Mouse (Mus musculus): ENCODE measurements around the gene Vat1l.

Vat1l gene

GRCm38 (mm10) chr8:114205221-114205901 lies at the start of gene Vat1l:
Gene Vat1l, plus strand, starts transcription at chr8:114205612.
- DNase-seq = no peak

- no peak for DNase-seq
Observed at GRCm38 (mm10) chr8:114158586-114158985, 46.8 kb upstream of the Vat1l start.

- no peak for DNase-seq
Observed at GRCm38 (mm10) chr8:114159666-114160065, 45.7 kb upstream of the Vat1l start.

- no peak for DNase-seq
Observed at GRCm38 (mm10) chr8:114163871-114164270, 41.5 kb upstream of the Vat1l start.

- no peak for DNase-seq
Observed at GRCm38 (mm10) chr8:114164444-114165096, 40.8 kb upstream of the Vat1l start.

GRCm38 (mm10) chr8:114165741-114166140 lies 39.7 kb upstream of the Vat1l start:
- DNase-seq = no peak

GRCm38 (mm10) chr8:114176721-114177120 lies 28.7 kb upstream of the Vat1l start:
- DNase-seq = no peak

- no peak for DNase-seq
Observed at GRCm38 (mm10) chr8:114193334-114193733, 12.1 kb upstream of the Vat1l start.

GRCm38 (mm10) chr8:114198990-114199389 lies 6.4 kb upstream of the Vat1l start:
- DNase-seq = no peak

- no peak for DNase-seq
Observed at GRCm38 (mm10) chr8:114206421-114206983, 1.1 kb downstream of the Vat1l start.

- no peak for DNase-seq
Observed at GRCm38 (mm10) chr8:114207026-114207425, 1.6 kb downstream of the Vat1l start.

- DNase-seq = no peak
Observed at GRCm38 (mm10) chr8:114220779-114221178, 15.4 kb downstream of the Vat1l start.

- DNase-seq = no peak
Observed at GRCm38 (mm10) chr8:114222001-114222400, 16.6 kb downstream of the Vat1l start.

GRCm38 (mm10) chr8:114224001-114224400 lies 18.6 kb downstream of the Vat1l start:
- no peak for DNase-seq

GRCm38 (mm10) chr8:114251321-114252065 lies 46.1 kb downstream of the Vat1l start:
- DNase-seq = no peak

- DNase-seq = no peak
Observed at GRCm38 (mm10) chr8:114258685-114259084, 53.3 kb downstream of the Vat1l start.

GRCm38 (mm10) chr8:114259713-114260355 lies 54.4 kb downstream of the Vat1l start:
- DNase-seq = no peak

- no peak for DNase-seq
Observed at GRCm38 (mm10) chr8:114262331-114262730, 56.9 kb downstream of the Vat1l start.

- DNase-seq = no peak
Observed at GRCm38 (mm10) chr8:114274558-114274957, 69.1 kb downstream of the Vat1l start.

- DNase-seq = no peak
Observed at GRCm38 (mm10) chr8:114281101-114281500, 75.7 kb downstream of the Vat1l start.

GRCm38 (mm10) chr8:114294889-114295748 lies 89.7 kb downstream of the Vat1l start:
- no peak for DNase-seq

- DNase-seq = no peak
Observed at GRCm38 (mm10) chr8:114295749-114296067, 90.3 kb downstream of the Vat1l start.
